Mouse (Mus musculus): ENCODE measurements around the gene Sh3kbp1.

- TF ChIP-seq CTCF (conservative IDR thresholded peaks at IDR 0.05; ENCODE audit: low read length) (no peak), POU5F1 (IDR thresholded peaks at IDR 0.05; ENCODE audit: borderline replicate concordance, low read length) (no peak), NANOG (IDR thresholded peaks at IDR 0.05; ENCODE audit: borderline replicate concordance, low read length) (no peak)
These were observed 328.4 kb downstream of the Sh3kbp1 start for GRCm38 (mm10) chrX:159955433-159955832.

Measured in E14TG2a.4 (cell line).